8 mouse cellular contexts compared by ENCODE assay signal in the genomic region with DNA sequence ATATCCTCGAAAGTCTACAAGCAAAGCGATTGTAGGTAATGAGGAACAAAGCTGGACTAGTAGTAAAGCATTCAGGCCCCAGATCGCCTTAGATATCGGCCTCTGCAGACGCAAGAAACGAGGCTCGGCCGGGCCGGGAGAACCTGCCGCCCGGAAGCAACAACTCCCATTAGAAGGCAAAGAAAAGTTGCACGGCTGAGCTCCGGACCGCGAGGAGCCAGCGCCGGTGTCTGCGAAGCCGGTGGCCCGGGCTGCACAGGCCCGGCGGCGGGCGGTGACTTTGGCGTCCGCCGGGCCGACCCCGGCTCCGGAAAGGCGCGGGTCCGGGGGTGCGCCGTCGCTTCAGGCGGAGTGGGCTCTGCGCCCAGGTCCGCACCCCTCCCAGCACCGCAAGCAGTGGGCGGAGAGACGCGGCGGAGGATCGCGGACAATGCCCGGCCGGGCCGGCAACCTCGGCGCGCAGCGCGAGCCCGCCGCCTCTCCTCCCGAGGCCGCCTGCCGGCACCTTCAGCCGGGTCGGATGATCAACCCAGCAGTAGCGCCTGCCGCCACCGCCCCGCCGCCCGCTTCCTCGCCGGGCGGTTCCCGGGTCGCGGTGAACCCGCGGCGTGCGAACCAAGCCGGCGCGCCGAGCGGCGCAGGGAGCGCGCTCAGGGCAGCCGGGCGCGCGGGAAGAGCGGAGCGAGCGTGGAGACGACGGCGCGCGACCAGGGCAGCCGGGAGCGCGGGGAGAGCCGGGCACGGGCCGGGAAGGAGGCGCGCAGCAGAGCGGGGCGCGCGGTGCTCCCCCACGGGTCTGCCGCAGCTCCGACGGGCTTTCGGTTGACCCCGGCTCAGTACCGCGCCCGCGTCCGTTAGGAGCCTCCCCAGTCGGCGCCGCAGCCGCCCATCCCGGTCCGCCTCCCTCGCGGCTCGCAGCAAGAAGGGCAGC. TPM values are rescaled to one million over a fixed set of nuclear protein-coding genes. Genes with fewer than 3 reads are reported as not detected.
DNase-seq lines count a peak whose midpoint lies in the region; ATAC-seq and TF ChIP-seq lines count a peak whose summit lies in the region.

No protein-coding gene starts in this region.

- H3K27me3 ChIP-seq in forebrain, embryonic 16.5 days (replicated peaks; ENCODE audit: control insufficient read depth, insufficient read depth, low read length) = no peaks in the 10 kb centered on the region
- H3K27me3 ChIP-seq in lung, embryonic 16.5 days (ENCODE audit: control insufficient read depth, insufficient read depth, low read depth, low read length) = no peaks in the 10 kb centered on the region

- under 1% methylated on average over 98 of the region's 129 CpGs for WGBS in forebrain, embryonic 16.5 days
- under 1% methylated on average over 94 of the region's 129 CpGs for WGBS in lung, embryonic 16.5 days

- peaks cover 17% of the 10 kb centered on the region for H3K4me1 ChIP-seq in forebrain, embryonic 16.5 days (replicated peaks; ENCODE audit: control insufficient read depth, insufficient read depth, low read length)
- peaks cover 9% of the 10 kb centered on the region for H3K4me1 ChIP-seq in lung, embryonic 16.5 days (replicated peaks; ENCODE audit: control insufficient read depth, insufficient read depth, low read length)

- peak overlapping the region; percentile 82 for H3K4me2 ChIP-seq in forebrain, embryonic 16.5 days (ENCODE audit: low read length)
- H3K4me2 ChIP-seq in lung, embryonic 16.5 days (ENCODE audit: low read depth, low read length) = peak overlapping the region; percentile 75

- peak overlapping the region; percentile 97 for H3K27ac ChIP-seq in forebrain, embryonic 16.5 days (ENCODE audit: low read length)
- peak overlapping the region; percentile 93 for H3K27ac ChIP-seq in layer of hippocampus, adult 2 months
- H3K27ac ChIP-seq in lung, embryonic 16.5 days (ENCODE audit: low read length) = peak overlapping the region; percentile 90

- intact Hi-C loops in heart, postnatal 25 days (cut with DNase I) = loop anchor here (1.0 to 5.0 kb wide), 3 partner anchors 25 to 123 kb away; no protein-coding TSS in a partner anchor

- no peak for TF ChIP-seq CTCF in layer of hippocampus, adult 2 months (conservative IDR thresholded peaks at IDR 0.05)

- ATAC-seq in forebrain, embryonic 16.5 days = peak; percentile 67
- peak; percentile 68 for ATAC-seq in lung, embryonic 16.5 days (ENCODE audit: low read depth)

- H3K9ac ChIP-seq in forebrain, embryonic 16.5 days (replicated peaks; ENCODE audit: low read depth, low read length) = peak overlapping the region; percentile 88
- peak overlapping the region; percentile 91 for H3K9ac ChIP-seq in lung, embryonic 16.5 days (ENCODE audit: low read length)

- no peaks in the 10 kb centered on the region for H3K9me3 ChIP-seq in forebrain, embryonic 16.5 days (ENCODE audit: control insufficient read depth, low read length)
- no peaks in the 10 kb centered on the region for H3K9me3 ChIP-seq in lung, embryonic 16.5 days (ENCODE audit: control insufficient read depth, low read length)

- H3K36me3 ChIP-seq in forebrain, embryonic 16.5 days (ENCODE audit: control insufficient read depth, insufficient read depth) = no peaks in the 10 kb centered on the region
- no peaks in the 10 kb centered on the region for H3K36me3 ChIP-seq in lung, embryonic 16.5 days (ENCODE audit: control insufficient read depth, insufficient read depth, low read length)

- H3K4me3 ChIP-seq in forebrain, embryonic 16.5 days (replicated peaks; ENCODE audit: low read length) = peak overlapping the region; percentile 94
- H3K4me3 ChIP-seq in layer of hippocampus, adult 2 months = peak overlapping the region; percentile 95
- H3K4me3 ChIP-seq in lung, embryonic 16.5 days (ENCODE audit: low read length) = peak overlapping the region; percentile 99

- peak; percentile 51 for DNase-seq in MN1 (ENCODE audit: low spot score)
- DNase-seq in cerebellum, adult 18-20 months = peak; percentile 56 to 83
- DNase-seq in heart, postnatal 25 days (ENCODE audit: low spot score) = peak; percentile 48
- DNase-seq in layer of hippocampus, adult 2 months (ENCODE audit: low spot score in 2 of 2) = peak; percentile 46 to 62
- DNase-seq in ovary, postnatal 14 days (ENCODE audit: low spot score) = peak; percentile 34
- peak; percentile 59 for DNase-seq in thymus, postnatal 25 days

RNA-seq across cellular contexts. Expression of gene Fryl, which starts 0.8 kb away (rescaled TPM):
- polyA plus RNA-seq in forebrain, embryonic 16.5 days (2015; fragmentation: Nextera tagmentation; extraction: Ambion mirVana) = 48.4 and 50.7 TPM in 2 replicates
- total RNA-seq in heart, postnatal 25 days (2021) = 10 to 100 TPM; 35.7 to 41.5 TPM
- total RNA-seq in layer of hippocampus, adult 2 months (2021) = 10 to 100 TPM; 66.0 to 81.4 TPM
- polyA plus RNA-seq in lung, embryonic 16.5 days (2015; fragmentation: Nextera tagmentation; extraction: Ambion mirVana) = 20.3 and 20.4 TPM in 2 replicates

RNA-seq across cellular contexts. Expression of gene Ociad1, which starts 37.0 kb away (rescaled TPM):
- 296 and 323 TPM in 2 replicates for polyA plus RNA-seq in forebrain, embryonic 16.5 days (2015; fragmentation: Nextera tagmentation; extraction: Ambion mirVana)
- 100 to 1,000 TPM; 252 to 269 TPM for total RNA-seq in heart, postnatal 25 days (2021)
- 100 to 1,000 TPM; 463 to 472 TPM for total RNA-seq in layer of hippocampus, adult 2 months (2021)
- 231 and 244 TPM in 2 replicates for polyA plus RNA-seq in lung, embryonic 16.5 days (2015; fragmentation: Nextera tagmentation; extraction: Ambion mirVana)

Comparison
In these comparisons a context has a peak if more than half of its experiments do, and no peak if none do; other contexts are left out.
1. Peak in every context shown above with its lines: DNase-seq, ATAC-seq, H3K4me3 ChIP-seq and H3K27ac ChIP-seq.